Mouse (Mus musculus): ENCODE data around the gene Bbip1.

GRCm38 (mm10) chr19:53906033-53906702 is 38.3 kb downstream of the Bbip1 start:
- TF ChIP-seq CTCF (IDR thresholded peaks at IDR 0.05) = no peak
- TF ChIP-seq EP300 (IDR thresholded peaks at IDR 0.05) = no peak

All from lung, postnatal 0 days (tissue).